Mouse (Mus musculus) brain, embryonic 14.5 days (tissue): Measurements from ENCODE around the gene Ccdc134.

Source experiments
- CTCF ChIP-seq: fragments of 200-500 bp; IDR thresholded peaks from 2 replicates; pipeline ENCODE4 v1.5.1; 2012; ENCODE audit warnings: inconsistent platforms, mild to moderate bottlenecking, moderate library complexity, borderline replicate concordance; ENCODE audit not compliant: insufficient read depth, insufficient read length; ENCODE audit errors: extremely low read depth
- POLR2A ChIP-seq: fragments of 200-500 bp; IDR thresholded peaks from 2 replicates; pipeline ENCODE4 v1.6.1; 2012; ENCODE audit warnings: mild to moderate bottlenecking, inconsistent platforms, borderline replicate concordance; ENCODE audit not compliant: poor library complexity, insufficient read depth, insufficient read length, severe bottlenecking; ENCODE audit errors: extremely low read depth

GRCm38 (mm10) chr15:82182311-82182710 is 54.6 kb downstream of the Ccdc134 start:
- TF ChIP-seq CTCF (peak; percentile 23; the same call in 1 of the 2 replicates), POLR2A (no peak)
